Mouse (Mus musculus) thymus, postnatal 0 days (tissue): Measurements from ENCODE around the gene Vapa. TPM values are rescaled to one million over a fixed set of nuclear protein-coding genes. Genes with fewer than 3 reads are reported as not detected.
A peak's percentile ranks its signal among the peaks of the same experiment; 100 is the strongest.
"Not testable (repeated sequence)": the region's sequence is repeated elsewhere in the genome, so short reads cannot be mapped to it uniquely, and the experiment has no call there.

Experiments
- DNase-seq: peaks from one replicate; pipeline ENCODE4 v3.0.0-alpha.2; 2015; ENCODE audit warnings: low spot score
- polyA plus RNA-seq: library from polyadenylated mRNA; unstranded; fragments of >200 nt; fragmentation: Nextera tagmentation; extraction: Ambion mirVana; gene quantifications from 2 replicates; pipeline ENCODE4 v1.2.1, GENCODE M21; 2015

The Vapa gene
- 199 and 209 TPM in 2 replicates for polyA plus RNA-seq

DNA sequence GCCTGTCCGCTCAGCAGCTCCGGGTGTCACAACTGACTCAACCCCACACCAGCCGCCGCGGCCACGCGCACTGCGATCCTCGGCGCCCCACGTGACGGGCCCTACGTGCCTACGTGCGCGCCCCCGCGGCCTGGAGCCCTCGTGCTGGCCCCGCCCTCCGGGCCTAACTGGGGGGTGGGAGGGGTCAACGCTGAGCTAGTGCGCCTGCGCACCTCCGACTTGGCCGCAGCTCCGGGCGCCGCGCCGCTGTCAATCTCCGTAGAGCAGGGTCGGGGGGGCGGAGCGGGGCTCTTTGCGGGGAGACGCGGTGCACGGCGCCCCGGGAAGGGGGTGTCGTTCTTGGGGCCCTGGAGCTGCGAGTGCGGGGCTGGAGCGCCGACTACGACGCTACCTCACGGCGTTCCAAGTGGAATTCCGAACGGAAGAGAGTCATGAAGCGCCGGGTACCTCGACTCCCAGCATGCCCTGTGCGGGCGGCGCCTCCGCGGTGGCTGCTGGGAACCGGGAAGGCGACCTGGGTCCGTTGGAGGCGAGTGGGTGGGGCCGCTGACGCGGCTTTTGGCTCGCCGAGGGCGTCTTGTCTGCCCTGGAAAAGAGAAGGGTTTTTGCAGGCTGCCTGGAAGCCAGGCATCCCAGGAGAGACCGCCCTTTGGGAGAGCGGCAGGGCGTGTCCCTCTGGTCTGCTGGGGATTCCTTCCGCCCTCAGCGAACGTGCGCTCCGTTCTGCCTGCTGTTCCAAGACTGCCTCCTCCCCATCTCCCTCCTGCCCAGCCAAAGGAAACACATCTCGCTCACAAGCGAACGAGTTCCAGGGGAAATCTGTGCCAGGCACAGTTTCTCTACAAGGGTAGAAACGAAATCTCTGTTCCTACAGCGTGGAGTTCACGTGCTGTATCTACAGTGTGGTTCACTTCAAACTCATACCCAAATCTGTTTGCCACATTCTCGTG is at the start of gene Vapa:
Gene Vapa, minus strand, starts transcription at position 93 of the 950 bp plus-strand sequence.
- peak; percentile 99 for DNase-seq

DNA sequence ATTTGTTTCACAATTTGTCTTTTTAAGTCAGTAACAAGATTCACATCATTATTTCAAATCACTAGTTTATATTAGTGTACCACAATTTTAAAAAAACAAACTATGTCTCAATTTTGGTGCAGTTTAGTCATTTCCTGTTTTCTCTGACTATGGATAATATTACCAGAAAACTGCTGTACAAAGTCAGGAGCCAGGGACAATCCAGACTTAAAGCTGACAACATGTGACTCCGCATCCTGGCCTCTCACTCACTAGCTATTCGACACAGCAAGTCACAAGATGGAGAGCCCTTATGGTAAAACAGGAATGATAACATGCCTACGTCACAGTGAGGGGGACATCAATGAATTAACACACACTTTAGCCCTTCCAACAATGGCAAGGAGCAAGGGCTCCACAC is 49.3 kb upstream of the Vapa start:
- no peak for DNase-seq

DNA sequence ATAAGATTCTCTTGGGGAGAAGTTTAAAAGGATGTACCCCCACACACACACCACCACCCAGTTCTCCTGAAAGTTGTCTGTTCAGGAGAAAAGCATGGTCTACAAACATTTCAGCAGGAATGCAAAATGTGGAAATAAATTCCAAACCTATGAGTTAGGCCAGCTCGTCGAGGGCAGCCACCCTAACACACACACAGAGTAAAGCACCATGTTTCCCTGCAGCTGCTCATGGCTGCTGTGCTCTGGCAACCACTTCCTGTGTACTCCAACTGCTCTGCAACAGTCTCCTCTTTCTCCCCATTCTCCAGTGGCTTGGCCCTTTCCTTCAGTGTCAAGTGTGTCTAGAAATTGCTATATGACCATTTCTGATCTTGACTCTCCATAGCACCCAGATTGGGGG is 45.1 kb upstream of the Vapa start:
- DNase-seq = peak; percentile 59

DNA sequence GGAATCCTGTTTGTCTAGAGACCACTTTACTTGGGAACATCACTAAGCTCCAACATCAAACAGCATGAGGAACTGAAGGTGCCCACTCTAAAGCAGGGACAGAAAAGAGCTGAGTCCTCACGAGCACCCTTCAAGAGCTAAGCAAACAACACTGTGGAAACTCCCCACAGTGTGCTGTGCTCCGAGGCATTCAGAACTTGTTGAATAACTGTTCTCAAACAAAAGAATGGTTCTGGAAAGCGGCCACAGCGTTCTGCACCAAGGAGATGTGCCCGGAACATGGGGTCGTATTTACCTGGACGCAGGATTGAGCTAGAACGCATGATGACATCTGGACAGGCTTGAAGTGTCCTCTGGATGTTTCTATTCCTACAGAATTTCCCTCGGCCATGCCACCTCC is 44.6 kb upstream of the Vapa start:
- DNase-seq = no peak

DNA sequence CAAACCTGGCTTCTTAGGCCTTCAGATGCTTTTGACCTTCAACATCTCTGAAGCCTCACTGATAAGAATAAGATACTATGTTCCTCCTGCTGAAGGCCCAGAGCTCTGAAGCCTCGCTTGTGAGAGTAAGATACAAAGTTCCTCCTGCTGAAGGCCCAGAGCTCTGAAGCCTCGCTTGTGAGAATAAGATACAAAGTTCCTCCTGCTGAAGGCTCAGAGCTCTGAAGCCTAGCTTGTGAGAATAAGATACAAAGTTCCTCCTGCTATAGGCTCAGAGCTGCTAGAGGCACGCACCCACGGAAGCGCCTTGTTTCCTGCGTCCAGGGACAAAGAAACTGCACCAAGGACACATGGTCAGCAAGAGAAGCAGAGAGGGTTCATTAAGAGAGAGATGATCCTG is 43.4 kb upstream of the Vapa start:
- DNase-seq = no peak

DNA sequence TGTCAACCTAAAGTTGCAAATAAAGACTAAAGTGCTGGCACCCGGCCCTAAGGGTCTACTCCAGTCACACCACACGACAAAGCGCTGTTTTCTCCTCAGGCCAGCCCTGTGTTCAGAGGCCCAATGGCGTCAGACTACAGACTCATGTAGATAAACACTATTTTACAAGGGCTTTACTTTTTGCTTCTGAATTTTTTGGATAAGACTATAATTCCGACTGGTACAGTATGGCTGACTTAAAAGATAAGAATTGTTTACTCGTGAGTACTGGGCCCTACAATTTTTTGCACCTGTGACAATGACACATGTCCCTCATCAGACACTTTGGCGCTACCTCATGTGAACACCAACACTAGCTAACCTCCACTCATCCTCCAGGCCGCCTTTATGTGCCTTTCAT is 42.7 kb upstream of the Vapa start:
- no peak for DNase-seq

GRCm38 (mm10) chr17:65655608-65656007 is 42.3 kb upstream of the Vapa start:
- DNase-seq = no peak

GRCm38 (mm10) chr17:65650598-65650997 is 37.2 kb upstream of the Vapa start:
- no peak for DNase-seq

DNA sequence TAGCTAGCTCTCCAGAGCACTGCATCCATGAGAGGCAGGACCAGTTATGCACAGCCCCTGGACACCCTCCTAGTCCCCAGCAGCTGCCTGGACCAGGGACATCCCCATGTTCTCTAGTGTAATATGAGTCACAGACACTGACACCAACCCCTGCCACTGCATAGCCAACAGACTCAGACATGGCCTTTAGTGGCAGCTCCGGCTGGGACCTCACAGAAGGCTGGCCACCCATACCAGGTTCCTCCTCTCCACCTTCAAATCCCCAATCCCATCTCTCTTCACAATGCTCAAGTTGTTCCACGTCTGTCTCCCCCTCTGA is 35.8 kb upstream of the Vapa start:
- DNase-seq = no peak

DNA sequence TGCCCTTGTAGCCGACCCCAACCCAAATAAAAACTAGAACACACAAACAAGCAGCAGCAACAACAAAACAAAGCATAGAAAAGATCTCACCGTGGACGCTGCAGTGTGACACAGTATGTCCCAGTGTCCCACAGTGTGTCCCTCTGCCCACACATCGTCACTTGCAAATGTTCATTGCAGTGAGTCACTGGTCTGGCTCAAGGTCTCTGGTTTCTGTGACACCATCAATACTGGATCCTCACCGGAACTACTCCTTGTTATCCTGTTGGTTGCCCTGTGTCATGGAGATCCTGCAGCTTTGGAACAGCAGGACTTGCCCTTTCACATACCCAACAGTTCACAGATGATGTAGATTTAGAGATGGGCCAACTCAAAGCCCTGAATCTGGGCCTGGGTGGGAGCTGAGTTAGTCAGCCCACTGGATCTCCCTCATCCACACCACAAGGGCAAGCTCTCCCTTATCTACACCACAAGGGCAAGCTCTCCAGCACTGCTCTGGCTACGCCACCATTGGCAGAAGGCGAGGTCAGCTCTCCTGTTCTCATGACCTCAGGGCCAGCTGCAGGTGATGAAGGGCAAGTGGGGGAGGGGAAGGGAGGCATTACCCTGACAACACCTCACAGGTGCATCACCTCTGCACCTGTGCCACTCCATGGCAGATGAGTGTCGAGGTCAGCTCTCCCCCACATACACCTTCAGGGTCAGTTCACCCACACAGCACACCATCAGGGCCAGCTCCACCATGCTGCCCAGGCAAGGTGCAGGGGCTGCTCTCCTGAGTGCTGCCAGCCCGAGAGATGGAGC is 35.2 kb upstream of the Vapa start:
- no peak for DNase-seq

DNA sequence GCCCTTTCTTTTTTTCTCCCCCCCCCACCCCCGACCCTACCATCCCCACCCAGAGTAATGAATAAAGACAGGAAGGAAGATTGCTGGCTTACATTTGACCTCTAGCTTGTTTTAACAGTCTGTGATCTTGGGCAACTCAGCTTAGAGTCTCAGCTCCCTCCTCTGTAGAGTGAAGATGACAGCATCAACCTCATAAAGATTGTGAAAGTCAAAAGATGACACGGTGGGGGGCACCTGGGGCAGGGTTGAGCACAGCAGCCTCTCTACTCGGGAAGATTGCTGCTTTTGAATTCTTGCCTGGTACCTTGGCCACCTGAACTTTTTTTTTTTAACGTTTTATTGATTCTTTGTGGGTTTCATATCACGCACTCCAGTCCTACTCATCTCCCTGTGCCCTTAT is 34.6 kb upstream of the Vapa start:
- no peak for DNase-seq

DNA sequence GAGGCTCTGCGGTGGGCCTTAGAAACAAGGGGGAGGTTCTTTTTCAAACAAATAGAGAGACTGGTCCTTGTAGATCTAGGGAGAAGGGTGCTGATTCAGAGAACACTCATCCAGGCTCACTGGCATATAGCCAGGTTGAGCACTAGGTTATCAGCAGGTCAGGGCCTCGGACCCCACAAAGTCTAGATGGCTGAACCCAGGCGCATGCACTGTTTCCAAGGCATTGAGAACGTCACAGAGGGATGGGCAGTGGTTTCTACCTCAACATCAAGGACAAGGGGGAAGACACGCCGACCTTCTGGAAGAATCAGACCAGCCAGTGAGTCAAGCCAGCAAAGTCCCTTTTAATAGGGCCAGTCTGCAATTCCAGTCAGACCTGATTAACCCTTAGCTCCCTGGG is 33.9 kb upstream of the Vapa start:
- no peak for DNase-seq

DNA sequence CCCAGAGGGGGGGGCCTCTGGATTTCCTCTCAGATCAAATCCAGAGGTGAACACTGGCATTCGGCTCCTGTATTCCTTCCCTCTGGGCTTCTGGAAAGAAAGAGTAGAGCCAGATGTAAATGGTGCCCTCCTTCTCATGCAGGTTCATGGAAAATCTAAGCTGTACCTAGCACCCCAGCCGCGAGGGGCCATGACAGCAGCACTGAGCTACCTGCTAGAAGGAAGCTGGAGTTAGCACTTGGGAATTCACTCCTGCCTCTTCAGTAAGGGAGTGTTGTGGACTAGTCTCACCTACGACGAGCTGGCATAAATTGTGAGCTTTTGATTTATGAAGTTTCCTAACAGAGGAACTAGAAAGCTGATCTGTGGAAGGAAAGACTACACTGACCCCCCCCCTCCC is 30.2 kb upstream of the Vapa start:
- no peak for DNase-seq

DNA sequence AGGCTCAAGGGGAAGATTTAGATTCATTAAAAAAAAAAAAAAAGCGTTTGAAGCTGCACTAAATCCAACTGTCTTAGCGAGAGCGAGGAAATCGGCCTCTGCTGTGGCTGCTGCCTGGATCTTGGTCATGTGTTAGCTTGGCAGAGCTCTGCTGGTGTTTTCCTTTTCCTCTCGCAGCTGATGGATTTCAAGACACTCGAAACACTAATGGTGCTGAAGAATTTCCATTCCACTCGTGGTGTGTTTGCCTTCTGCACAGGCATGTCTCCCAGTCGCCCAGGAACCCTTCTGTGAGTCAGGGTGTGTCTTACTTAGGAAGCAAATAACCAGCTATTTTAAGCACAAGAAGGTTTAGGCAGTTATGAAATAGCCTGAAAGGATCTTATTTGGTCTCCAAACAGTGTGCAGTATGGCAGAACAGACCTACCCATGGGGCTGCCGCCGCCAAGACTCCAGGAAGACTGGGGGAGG is 29.7 kb upstream of the Vapa start:
- no peak for DNase-seq

- no peak for DNase-seq
These were observed 29.2 kb upstream of the Vapa start for GRCm38 (mm10) chr17:65642578-65642991.

DNA sequence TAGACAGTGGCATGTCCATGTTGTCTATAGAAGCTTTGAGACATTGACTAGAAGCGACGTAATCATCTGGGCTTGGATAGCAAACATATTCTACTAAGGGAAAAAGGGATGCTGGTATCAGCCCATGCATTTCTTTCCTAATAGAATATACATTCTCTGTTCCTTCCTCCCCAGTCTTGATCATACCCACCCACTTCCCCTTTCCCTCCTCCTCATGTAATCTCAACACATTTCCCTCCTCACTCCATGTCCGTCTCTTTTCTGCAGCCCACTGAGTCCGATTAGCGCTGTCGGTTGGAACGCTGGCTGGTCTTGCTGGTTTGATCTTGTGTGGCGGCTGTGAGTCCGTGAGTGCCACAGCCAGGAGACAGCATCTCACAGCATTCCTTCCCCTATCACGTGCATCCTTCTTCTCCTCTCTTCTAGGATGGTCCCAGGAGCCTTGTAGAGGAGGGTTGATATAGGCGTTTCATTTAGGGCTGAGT is 28.4 kb upstream of the Vapa start, which contains the start of gene Txndc2:
Gene Txndc2, minus strand, starts transcription at position 435 of the 485 bp plus-strand sequence.
- DNase-seq = no peak

DNA sequence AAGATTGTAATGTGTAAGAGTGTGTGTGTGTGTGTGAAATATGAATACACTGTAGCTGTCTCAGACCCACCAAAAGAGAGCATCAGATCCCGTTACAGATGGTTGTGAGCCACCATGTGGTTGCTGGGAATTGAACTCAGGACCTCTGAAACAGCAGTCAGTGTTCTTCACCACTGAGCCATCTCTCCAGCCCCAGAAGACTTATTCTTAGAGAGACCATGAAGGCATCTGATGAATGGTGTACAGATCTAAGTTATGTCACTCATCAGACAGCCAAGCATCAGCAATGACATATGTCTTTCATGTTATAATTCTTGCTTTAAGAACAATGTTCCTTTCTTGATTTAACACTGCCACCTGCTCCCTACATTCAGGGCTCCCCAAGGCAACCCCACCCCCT is 25.8 kb upstream of the Vapa start:
- no peak for DNase-seq

- DNase-seq = no peak
These were observed 22.5 kb upstream of the Vapa start for GRCm38 (mm10) chr17:65635715-65636360.

- DNase-seq = no peak
These were observed 16.6 kb upstream of the Vapa start for GRCm38 (mm10) chr17:65629943-65630342.

DNA sequence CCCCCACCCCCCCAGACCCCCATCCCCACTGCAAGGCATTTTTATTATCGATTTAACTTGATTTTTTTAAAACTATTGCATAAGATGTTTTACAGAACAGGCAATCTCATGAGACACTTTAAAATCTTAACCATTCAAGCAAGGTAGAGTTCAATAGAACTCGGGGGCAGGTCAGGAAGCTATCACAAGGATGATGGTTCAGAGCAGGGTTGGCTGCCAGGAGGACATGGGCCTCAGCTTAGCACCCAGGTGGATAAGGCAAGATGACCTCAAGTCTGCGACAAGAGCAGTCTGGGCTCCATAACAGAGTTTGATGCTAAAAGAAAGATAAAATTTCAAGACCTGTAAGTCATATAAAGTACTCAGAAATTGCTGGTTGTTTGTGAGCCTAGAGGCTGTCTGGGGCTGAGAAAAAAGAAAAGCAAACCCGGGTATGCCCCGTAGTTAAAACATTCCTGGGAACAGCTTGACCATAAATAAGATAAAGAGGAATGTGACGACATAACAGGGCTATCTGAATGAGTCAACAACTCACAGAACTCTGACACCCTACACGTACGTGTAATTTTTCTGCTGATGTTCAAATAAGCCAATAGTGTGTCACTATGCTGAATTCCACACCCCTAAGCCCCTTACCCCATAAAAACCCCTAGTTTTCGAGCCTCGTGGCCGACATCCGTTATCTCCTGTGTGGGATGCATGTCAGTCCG is 15.6 kb upstream of the Vapa start:
- not testable (repeated sequence) for DNase-seq

GRCm38 (mm10) chr17:65626301-65626700 is 12.9 kb upstream of the Vapa start:
- no peak for DNase-seq
